8 mouse cellular contexts compared by ENCODE assay signal in genomic region chr19:25383386-25384146, GRCm38 (mm10).
A peak's percentile ranks its signal among the peaks of the same experiment; 100 is the strongest.
DNase-seq lines count a peak whose midpoint lies in the region; ATAC-seq lines count a peak whose summit lies in the region.

No protein-coding gene starts in this region.

- peak overlapping the region; percentile 27 for H3K4me3 ChIP-seq in erythroblast, embryonic 14.5 days (replicated peaks)
- no peak overlapping the region for H3K4me3 ChIP-seq in hindbrain, embryonic 16.5 days (ENCODE audit: low read length)

- no peaks in the 10 kb centered on the region for H3K9me3 ChIP-seq in erythroblast, embryonic 14.5 days (ENCODE audit: control insufficient read depth, low read length)
- H3K9me3 ChIP-seq in hindbrain, embryonic 16.5 days (ENCODE audit: control insufficient read depth, low read length) = no peaks in the 10 kb centered on the region

- no peak overlapping the region for H3K27ac ChIP-seq in hindbrain, embryonic 16.5 days (ENCODE audit: low read depth, low read length)

- WGBS in hindbrain, embryonic 16.5 days = 16% methylated on average over 12 of the region's 12 CpGs

- no peak for ATAC-seq in erythroblast, adult 5-6 weeks (replicated peaks; ENCODE audit: low FRiP score, poor library complexity, severe bottlenecking)
- peak; percentile 48 for ATAC-seq in hindbrain, embryonic 16.5 days

- DNase-seq in embryo, embryonic 10.5 days (ENCODE audit: low spot score) = peak; percentile 84
- DNase-seq in mesoderm, embryonic 11.5 days (ENCODE audit: low read depth, low spot score) = peak; percentile 68
- no peak for DNase-seq in thymus, postnatal 14 days
- no peak for DNase-seq in gastrocnemius, adult 8-10 months (ENCODE audit: low spot score in 2 of 2)
- no peak for DNase-seq in layer of hippocampus, adult 9-11 months

- 0 out of 2 replicates have a peak overlapping the region, but pooled peaks have one; percentile 3 for H3K9ac ChIP-seq in hindbrain, embryonic 16.5 days (ENCODE audit: low read depth, low read length)

- H3K27me3 ChIP-seq in erythroblast, embryonic 14.5 days (ENCODE audit: control insufficient read depth) = peaks cover 3% of the 10 kb centered on the region; the same call in 1 of the 2 replicates
- H3K27me3 ChIP-seq in hindbrain, embryonic 16.5 days (replicated peaks; ENCODE audit: control insufficient read depth, insufficient read depth, low read length) = no peaks in the 10 kb centered on the region

- H3K4me2 ChIP-seq in hindbrain, embryonic 16.5 days (ENCODE audit: low read length) = 0 out of 2 replicates have a peak overlapping the region, but pooled peaks have one; percentile 17

- H3K4me1 ChIP-seq in erythroblast, embryonic 14.5 days (ENCODE audit: control insufficient read depth) = no peaks in the 10 kb centered on the region
- peaks cover 6% of the 10 kb centered on the region for H3K4me1 ChIP-seq in hindbrain, embryonic 16.5 days (ENCODE audit: control insufficient read depth, insufficient read depth, low read depth, low read length)

- H3K36me3 ChIP-seq in erythroblast, embryonic 14.5 days (ENCODE audit: control insufficient read depth) = no peaks in the 10 kb centered on the region
- H3K36me3 ChIP-seq in hindbrain, embryonic 16.5 days (ENCODE audit: control insufficient read depth, insufficient read depth, low read length) = no peaks in the 10 kb centered on the region

Comparison
In these comparisons a context has a peak if more than half of its experiments do, and no peak if none do; other contexts are left out.
1. DNase-seq: peak in embryo, embryonic 10.5 days (single experiment) and mesoderm, embryonic 11.5 days (single experiment); none in thymus, postnatal 14 days (single experiment), gastrocnemius, adult 8-10 months (0 of 2) and layer of hippocampus, adult 9-11 months (single experiment).